Mouse (Mus musculus): ENCODE results near the gene Jagn1. TPM values are rescaled to one million over a fixed set of nuclear protein-coding genes. Genes with fewer than 3 reads are reported as not detected.

The Jagn1 gene
- polyA plus RNA-seq, 1 experiment from 2014 or later: 103 TPM

Small RNA genes lying within 50 kb of the gene (microRNA-seq; reads per million reads assigned to microRNA genes)
- not detected for gene Gm24387

Other genes with a start within 250 kb of the Jagn1 start
- 45.6 and 54.6 TPM in 2 replicates for gene Lhfpl4, start 247.2 kb upstream of the Jagn1 start, polyA plus RNA-seq (2015; fragmentation: Nextera tagmentation; extraction: Ambion mirVana)
- gene Mtmr14, start 204.7 kb upstream of the Jagn1 start, polyA plus RNA-seq (2015; fragmentation: Nextera tagmentation; extraction: Ambion mirVana): 30.2 and 36.7 TPM in 2 replicates
- 1.5 TPM in 2 replicates for gene Cpne9, start 160.3 kb upstream of the Jagn1 start, polyA plus RNA-seq (2015; fragmentation: Nextera tagmentation; extraction: Ambion mirVana)
- gene Brpf1, start 135.4 kb upstream of the Jagn1 start, polyA plus RNA-seq (2015; fragmentation: Nextera tagmentation; extraction: Ambion mirVana): 13.8 TPM in 2 replicates
- gene Ogg1, start 115.6 kb upstream of the Jagn1 start, polyA plus RNA-seq (2015; fragmentation: Nextera tagmentation; extraction: Ambion mirVana): 9.3 and 10.1 TPM in 2 replicates
- 103 and 119 TPM in 2 replicates for gene Camk1, start 98.6 kb upstream of the Jagn1 start, polyA plus RNA-seq (2015; fragmentation: Nextera tagmentation; extraction: Ambion mirVana)
- gene Tada3, start 64.7 kb upstream of the Jagn1 start, polyA plus RNA-seq (2015; fragmentation: Nextera tagmentation; extraction: Ambion mirVana): 73.4 and 73.9 TPM in 2 replicates
- gene Arpc4, start 64.5 kb upstream of the Jagn1 start, polyA plus RNA-seq (2015; fragmentation: Nextera tagmentation; extraction: Ambion mirVana): 428 and 436 TPM in 2 replicates
- gene Ttll3, start 53.3 kb upstream of the Jagn1 start, polyA plus RNA-seq (2015; fragmentation: Nextera tagmentation; extraction: Ambion mirVana): 10.3 and 11.3 TPM in 2 replicates
- 20.0 and 24.6 TPM in 2 replicates for gene Rpusd3, start 23.2 kb upstream of the Jagn1 start, polyA plus RNA-seq (2015; fragmentation: Nextera tagmentation; extraction: Ambion mirVana)
- 0.24 TPM in 1 of 2 replicates, not detected in the other for gene Cidec, start 6.8 kb upstream of the Jagn1 start, polyA plus RNA-seq (2015; fragmentation: Nextera tagmentation; extraction: Ambion mirVana)
- 0.50 and 1.5 TPM in 2 replicates for gene Il17re, start 15.9 kb downstream of the Jagn1 start, polyA plus RNA-seq (2015; fragmentation: Nextera tagmentation; extraction: Ambion mirVana)
- gene Il17rc, start 28.9 kb downstream of the Jagn1 start, polyA plus RNA-seq (2015; fragmentation: Nextera tagmentation; extraction: Ambion mirVana): 3.5 and 9.5 TPM in 2 replicates
- 87.9 and 106 TPM in 2 replicates for gene Creld1, start 40.7 kb downstream of the Jagn1 start, polyA plus RNA-seq (2015; fragmentation: Nextera tagmentation; extraction: Ambion mirVana)
- 10.2 and 12.8 TPM in 2 replicates for gene Prrt3, start 59.4 kb downstream of the Jagn1 start, polyA plus RNA-seq (2015; fragmentation: Nextera tagmentation; extraction: Ambion mirVana)
- gene Emc3, start 89.1 kb downstream of the Jagn1 start, polyA plus RNA-seq (2015; fragmentation: Nextera tagmentation; extraction: Ambion mirVana): 118 and 119 TPM in 2 replicates
- 1.8 and 3.7 TPM in 2 replicates for gene Fancd2, start 89.1 kb downstream of the Jagn1 start, polyA plus RNA-seq (2015; fragmentation: Nextera tagmentation; extraction: Ambion mirVana)
- gene Fancd2os, start 158.1 kb downstream of the Jagn1 start, polyA plus RNA-seq (2015; fragmentation: Nextera tagmentation; extraction: Ambion mirVana): not detected in 2 replicates
- 245 and 258 TPM in 2 replicates for gene Brk1, start 162.2 kb downstream of the Jagn1 start, polyA plus RNA-seq (2015; fragmentation: Nextera tagmentation; extraction: Ambion mirVana)
- gene Vhl, start 181.4 kb downstream of the Jagn1 start, polyA plus RNA-seq (2015; fragmentation: Nextera tagmentation; extraction: Ambion mirVana): 68.1 and 75.8 TPM in 2 replicates
- 2.5 and 4.5 TPM in 2 replicates for gene Irak2, start 195.9 kb downstream of the Jagn1 start, polyA plus RNA-seq (2015; fragmentation: Nextera tagmentation; extraction: Ambion mirVana)